Mouse (Mus musculus): ENCODE data around the gene Mzf1.

Mzf1 gene

DNA sequence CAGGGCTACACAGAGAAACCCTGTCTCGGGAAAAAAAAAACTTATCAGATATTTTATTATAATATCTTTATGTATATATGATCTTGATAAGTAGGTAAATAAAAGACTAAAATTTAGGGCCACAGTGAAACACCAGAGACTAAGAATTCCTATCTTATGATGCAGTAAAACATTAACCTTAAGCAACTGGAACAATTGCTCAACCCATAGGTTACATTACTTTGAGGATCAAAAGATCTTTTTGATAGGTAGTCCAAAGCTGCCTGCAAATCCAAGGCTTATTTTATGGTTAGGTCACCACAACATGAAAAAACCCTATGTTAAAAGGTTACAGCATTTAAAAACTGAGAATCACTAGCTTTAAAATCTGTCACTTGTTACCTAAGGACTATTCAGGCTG, 53.0 kb downstream of the Mzf1 start:
- no peak for DNase-seq

DNA sequence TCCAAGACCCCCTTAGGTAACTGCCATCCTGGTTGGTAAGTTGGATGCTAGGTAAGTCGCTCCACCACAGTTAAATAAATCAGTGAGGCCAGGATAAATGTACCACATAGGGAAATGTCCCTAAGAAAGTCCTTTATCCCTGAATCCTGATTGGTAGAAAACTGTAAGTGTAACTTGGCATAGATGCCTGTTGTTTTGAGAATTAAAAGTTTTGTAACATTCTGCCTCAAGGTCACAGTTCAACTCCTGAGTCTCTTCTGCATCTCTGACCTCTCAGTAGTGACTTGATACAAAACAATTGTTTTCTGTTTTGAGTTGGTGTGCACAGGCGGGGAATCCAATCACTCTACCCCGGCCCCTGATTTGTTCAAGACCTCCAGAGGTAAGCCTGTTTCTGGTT, 55.7 kb downstream of the Mzf1 start, which contains the start of gene Trim28:
Trim28 (plus strand) TSS at position 264 of the 400 bp plus-strand sequence.
- DNase-seq = no peak

DNA sequence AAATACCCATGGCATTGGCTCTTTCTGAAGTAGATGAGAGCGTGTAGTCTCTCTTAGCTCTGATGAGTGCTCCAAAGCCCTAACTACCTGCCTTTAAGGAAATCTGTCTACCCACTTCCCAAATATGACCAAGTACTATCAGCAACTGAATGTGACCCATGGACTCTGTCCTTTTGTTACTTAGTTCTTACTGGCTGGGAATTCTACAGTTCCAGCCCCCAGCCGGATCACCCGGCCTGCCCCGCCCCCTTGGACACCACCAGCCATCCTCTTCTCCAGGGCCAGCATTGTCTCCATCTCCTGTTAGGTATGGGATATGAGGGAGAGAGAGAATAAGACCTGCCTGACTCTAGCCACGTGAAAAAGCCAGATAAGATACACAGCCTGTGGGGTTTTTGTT, 56.5 kb downstream of the Mzf1 start, which contains the start of gene Slc27a5:
Slc27a5 (minus strand) TSS at position 140 of the 400 bp plus-strand sequence.
- DNase-seq = no peak

DNA sequence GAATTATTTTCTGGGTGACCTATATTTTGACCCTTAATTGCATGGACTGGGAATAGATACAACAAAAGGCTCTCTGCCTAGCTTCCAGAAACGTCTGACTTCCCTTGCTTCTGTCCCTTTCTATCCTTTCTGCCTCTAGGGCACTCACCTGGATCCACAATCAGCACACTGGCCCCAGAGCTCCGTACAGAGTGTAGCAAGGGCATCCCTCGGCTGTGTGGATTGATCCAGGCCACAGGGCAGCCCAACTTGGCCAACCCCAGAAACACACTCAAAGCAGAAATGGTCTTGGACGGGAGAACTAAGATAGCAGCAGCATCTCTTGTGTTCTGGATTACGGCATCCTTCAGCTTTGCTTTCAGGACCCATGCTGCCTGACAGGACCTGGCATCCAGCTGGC, 57.3 kb downstream of the Mzf1 start:
- DNase-seq = no peak

DNA sequence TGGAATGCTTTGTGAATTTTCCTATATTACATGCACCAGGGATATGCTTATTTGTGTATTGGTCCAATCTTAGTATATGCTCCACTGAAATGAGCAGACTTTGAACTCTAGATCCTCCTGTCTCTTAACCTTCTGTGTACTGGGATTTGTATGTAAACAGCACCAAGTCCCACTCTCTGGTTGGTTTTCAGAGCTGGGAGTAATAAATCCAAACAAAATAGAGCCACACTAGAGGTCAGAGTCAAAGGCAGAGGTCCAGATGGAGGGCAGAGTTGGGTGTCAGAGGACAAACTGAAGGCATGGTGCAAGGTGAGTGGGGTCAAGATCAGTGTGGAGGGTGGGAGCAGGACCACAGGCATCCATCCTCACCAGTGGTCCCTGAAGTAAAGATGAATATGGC, 58.7 kb downstream of the Mzf1 start:
- no peak for DNase-seq

DNA sequence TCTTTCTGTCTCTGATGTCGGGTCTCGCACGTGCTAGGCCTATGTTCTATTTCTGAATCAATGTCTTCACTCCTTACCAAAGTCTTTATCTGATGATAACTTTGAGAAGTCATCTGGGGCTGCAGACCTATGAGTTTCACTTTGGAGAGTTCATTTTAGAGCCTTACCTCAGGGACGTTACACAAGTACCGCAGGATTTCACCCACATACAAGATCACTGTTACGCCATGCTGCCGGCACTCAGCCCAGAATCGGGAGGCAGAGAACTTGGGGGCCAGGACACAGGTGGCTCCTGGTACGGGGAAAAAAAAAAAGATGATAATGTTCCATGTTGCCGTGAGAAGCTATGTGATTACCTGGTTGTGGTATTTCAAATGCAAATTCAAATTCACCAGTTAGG, 61.4 kb downstream of the Mzf1 start:
- no peak for DNase-seq
